Mouse (Mus musculus): ENCODE data around the gene Phactr3. TPM values are rescaled to one million over a fixed set of nuclear protein-coding genes. Genes with fewer than 3 reads are reported as not detected.
"Not testable (repeated sequence)": the region's sequence is repeated elsewhere in the genome, so short reads cannot be mapped to it uniquely, and the experiment has no call there.

Phactr3 gene
- not detected in 2 replicates for polyA plus RNA-seq (2012; ENCODE audit: insufficient read depth, insufficient read length, low replicate concordance, missing spikeins)

DNA sequence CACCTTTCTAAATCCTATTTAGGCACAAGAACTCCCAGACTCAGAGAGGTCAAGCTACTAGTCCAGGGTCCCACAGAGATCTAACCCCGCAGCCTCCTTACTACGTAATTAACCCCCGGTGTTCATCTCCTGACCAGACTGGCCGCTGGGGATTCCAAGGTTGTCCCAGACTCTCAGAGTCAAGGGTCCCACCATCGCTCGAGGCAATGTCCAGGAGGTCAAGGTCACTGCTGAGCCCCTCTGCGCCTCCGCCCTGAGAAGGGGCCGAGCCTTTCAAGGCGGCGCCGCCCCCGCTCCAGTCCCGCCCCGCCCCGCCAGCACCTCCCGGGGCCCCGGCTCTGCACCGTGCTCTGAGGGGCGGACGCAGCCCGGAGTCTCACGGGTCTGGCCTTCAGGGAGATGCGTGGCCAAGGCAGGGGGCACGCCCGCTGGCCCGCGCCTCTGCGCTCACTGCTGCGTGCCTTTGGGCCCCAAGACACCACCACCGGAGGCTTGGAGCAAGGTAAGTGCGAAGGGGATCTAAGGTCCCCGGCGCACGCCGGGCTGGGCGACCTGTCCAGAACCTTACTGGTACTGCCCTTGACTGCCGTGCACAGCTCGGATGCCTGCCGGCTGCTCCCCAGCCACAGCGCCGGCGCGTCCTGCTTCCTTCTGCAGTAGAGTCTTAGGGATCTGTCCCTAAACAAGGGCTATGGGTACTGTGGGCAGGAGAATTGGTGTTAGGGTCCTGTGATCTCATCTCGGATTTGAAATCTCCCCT, at the start of gene Phactr3:
Gene Phactr3 (plus strand): TSS at position 175 of the 760 bp plus-strand sequence.
- TF ChIP-seq CTCF (IDR thresholded peaks at IDR 0.05; ENCODE audit: insufficient read depth, low read depth, low read length), result no peak
- TF ChIP-seq POLR2A (IDR thresholded peaks at IDR 0.05; ENCODE audit: insufficient read depth, low read depth, low read length), result no peak
- Histone ChIP-seq H3K4me3 (ENCODE audit: insufficient read depth, low read depth, low read length) (peak within 1 kb of the TSS; percentile 52), H3K4me1 (ENCODE audit: control insufficient read depth, insufficient read depth, low read length) (peaks cover 11% of the 10 kb centered on the region), H3K27ac (ENCODE audit: insufficient read depth, low read depth, low read length) (no peak within 1 kb of the TSS)
- 3% methylated on average over 45 of the region's 45 CpGs for WGBS

GRCm38 (mm10) chr2:178078166-178078717, 40.5 kb upstream of the Phactr3 start, which contains the start of gene Zfp931:
Gene Zfp931, minus strand, starts transcription at chr2:178078476.
- not testable (repeated sequence) for H3K4me1 ChIP-seq (ENCODE audit: control insufficient read depth, insufficient read depth, low read length); H3K27ac ChIP-seq (ENCODE audit: insufficient read depth, low read depth, low read length)
- WGBS, result under 1% methylated on average over 9 of the region's 14 CpGs
- H3K4me3 ChIP-seq (ENCODE audit: insufficient read depth, low read depth, low read length), result peak within 1 kb of the TSS; percentile 55

- TF ChIP-seq POLR2A (IDR thresholded peaks at IDR 0.05; ENCODE audit: insufficient read depth, low read depth, low read length), result no peak
- TF ChIP-seq CTCF (IDR thresholded peaks at IDR 0.05; ENCODE audit: insufficient read depth, low read depth, low read length), result no peak
- H3K4me1 ChIP-seq (ENCODE audit: control insufficient read depth, insufficient read depth, low read length), result no peaks in the 10 kb centered on the region
- H3K27ac ChIP-seq (ENCODE audit: insufficient read depth, low read depth, low read length), result no peak overlapping the region
- no peak overlapping the region for H3K4me3 ChIP-seq (ENCODE audit: insufficient read depth, low read depth, low read length)
These were observed 29.2 kb upstream of the Phactr3 start for GRCm38 (mm10) chr2:178089586-178089985.

GRCm38 (mm10) chr2:178098021-178098420, 20.8 kb upstream of the Phactr3 start:
- no peak for TF ChIP-seq POLR2A (IDR thresholded peaks at IDR 0.05; ENCODE audit: insufficient read depth, low read depth, low read length)
- TF ChIP-seq CTCF (IDR thresholded peaks at IDR 0.05; ENCODE audit: insufficient read depth, low read depth, low read length), result no peak; the same call in 1 of the 2 replicates
- WGBS, result 7% methylated on average over 2 of the region's 2 CpGs
- Histone ChIP-seq H3K27ac (ENCODE audit: insufficient read depth, low read depth, low read length) (no peak overlapping the region), H3K4me3 (ENCODE audit: insufficient read depth, low read depth, low read length) (no peak overlapping the region), H3K4me1 (ENCODE audit: control insufficient read depth, insufficient read depth, low read length) (no peaks in the 10 kb centered on the region)

- 13% methylated on average over 7 of the region's 7 CpGs for WGBS
- no peaks in the 10 kb centered on the region for H3K4me1 ChIP-seq (ENCODE audit: control insufficient read depth, insufficient read depth, low read length)
- no peak overlapping the region for H3K4me3 ChIP-seq (ENCODE audit: insufficient read depth, low read depth, low read length)
- 0 out of 2 replicates have a peak, but pooled peaks have one; percentile 14 for TF ChIP-seq CTCF (IDR thresholded peaks at IDR 0.05; ENCODE audit: insufficient read depth, low read depth, low read length)
- TF ChIP-seq POLR2A (IDR thresholded peaks at IDR 0.05; ENCODE audit: insufficient read depth, low read depth, low read length), result no peak
- no peak overlapping the region for H3K27ac ChIP-seq (ENCODE audit: insufficient read depth, low read depth, low read length)
These were observed 16.8 kb upstream of the Phactr3 start for GRCm38 (mm10) chr2:178101957-178102356.

DNA sequence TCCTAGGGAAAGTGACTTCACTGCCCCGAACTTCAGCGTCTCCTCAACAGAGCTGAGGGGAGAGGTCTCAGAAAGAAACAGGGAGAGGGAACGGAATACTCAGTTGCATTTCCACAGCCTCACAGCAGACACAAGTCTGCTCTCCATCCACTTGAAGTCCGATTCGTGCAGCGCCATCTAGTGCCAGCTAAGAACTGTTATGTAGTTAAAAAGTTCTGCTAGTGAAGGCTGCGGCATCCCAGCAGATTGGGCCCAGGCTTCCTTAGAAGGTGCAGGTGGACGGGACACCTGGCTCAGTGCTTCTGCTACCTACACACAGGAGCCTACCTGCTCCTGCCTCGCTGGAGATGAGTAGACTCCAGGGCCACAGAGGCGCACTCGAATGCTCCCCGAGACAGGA, 829 bp upstream of the Phactr3 start:
- Histone ChIP-seq H3K4me1 (ENCODE audit: control insufficient read depth, insufficient read depth, low read length) (peaks cover 11% of the 10 kb centered on the region), H3K4me3 (ENCODE audit: insufficient read depth, low read depth, low read length) (no peak overlapping the region), H3K27ac (ENCODE audit: insufficient read depth, low read depth, low read length) (no peak overlapping the region)
- 0 out of 2 replicates have a peak, but pooled peaks have one; percentile 13 for TF ChIP-seq CTCF (IDR thresholded peaks at IDR 0.05; ENCODE audit: insufficient read depth, low read depth, low read length)
- TF ChIP-seq POLR2A (IDR thresholded peaks at IDR 0.05; ENCODE audit: insufficient read depth, low read depth, low read length), result no peak
- WGBS, result 20% methylated on average over 12 of the region's 12 CpGs

- TF ChIP-seq CTCF (IDR thresholded peaks at IDR 0.05; ENCODE audit: insufficient read depth, low read depth, low read length) (no peak), POLR2A (IDR thresholded peaks at IDR 0.05; ENCODE audit: insufficient read depth, low read depth, low read length) (no peak)
- H3K4me1 ChIP-seq (ENCODE audit: control insufficient read depth, insufficient read depth, low read length), result peaks cover 11% of the 10 kb centered on the region
- peak overlapping the region; percentile 52; the same call in 1 of the 2 replicates for H3K4me3 ChIP-seq (ENCODE audit: insufficient read depth, low read depth, low read length)
- 47% methylated on average over 19 of the region's 19 CpGs for WGBS
- H3K27ac ChIP-seq (ENCODE audit: insufficient read depth, low read depth, low read length), result no peak overlapping the region
These were observed 983 bp downstream of the Phactr3 start for GRCm38 (mm10) chr2:178119561-178120355.

DNA sequence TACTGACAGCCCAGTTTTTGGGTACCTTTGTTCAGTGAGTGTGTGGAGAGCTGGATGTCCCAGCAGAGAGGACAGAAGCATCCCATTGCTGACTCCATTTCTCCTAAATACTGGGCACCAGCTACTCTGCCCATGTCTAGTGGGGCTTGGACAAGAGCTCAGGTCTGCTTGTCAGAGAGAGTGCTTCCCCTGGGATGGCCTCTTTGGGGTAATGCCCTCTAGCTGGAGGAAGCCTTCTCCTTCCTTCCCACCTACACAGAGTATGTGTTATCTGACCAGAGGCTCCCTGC, 1.5 kb downstream of the Phactr3 start:
- Histone ChIP-seq H3K27ac (ENCODE audit: insufficient read depth, low read depth, low read length) (no peak overlapping the region), H3K4me3 (ENCODE audit: insufficient read depth, low read depth, low read length) (no peak overlapping the region), H3K4me1 (ENCODE audit: control insufficient read depth, insufficient read depth, low read length) (peaks cover 11% of the 10 kb centered on the region)
- TF ChIP-seq CTCF (IDR thresholded peaks at IDR 0.05; ENCODE audit: insufficient read depth, low read depth, low read length), result no peak
- no peak for TF ChIP-seq POLR2A (IDR thresholded peaks at IDR 0.05; ENCODE audit: insufficient read depth, low read depth, low read length)

Data from olfactory bulb, adult 2 months (tissue).